Mouse (Mus musculus) thymus, postnatal 36 days (tissue): ENCODE measurements at regions not wholly inside any gene's neighbourhood (a gene's known extent, or its start where the extent isn't known, plus 50 kb on each side); places are given as distances from the start of the nearest gene placed in this dataset.

Experiments
- DNase-seq, 2 experiments: peaks; one replicate each; pipeline ENCODE4 v3.0.0; 2022; ENCODE audit warnings: mixed read lengths in 2 of 2

DNA sequence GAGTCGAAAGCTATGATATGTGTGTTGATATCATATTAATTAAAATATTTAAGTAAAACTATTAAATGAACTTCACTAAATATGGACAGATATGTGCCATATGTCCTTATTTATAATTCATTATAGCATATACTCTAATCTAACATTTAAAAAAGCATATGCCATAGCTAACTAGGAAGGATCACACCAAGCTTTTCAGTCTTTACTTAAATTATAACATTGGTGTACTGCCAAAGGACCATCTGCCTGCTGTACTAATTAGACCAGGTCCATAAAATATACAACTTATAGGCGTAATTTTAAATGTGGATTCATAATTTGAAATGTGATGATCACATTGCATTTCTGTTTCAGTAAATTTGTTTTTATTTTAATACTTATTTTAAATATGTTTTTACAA is 651.9 kb upstream of the Klhl1 start:
- no peak for DNase-seq

DNA sequence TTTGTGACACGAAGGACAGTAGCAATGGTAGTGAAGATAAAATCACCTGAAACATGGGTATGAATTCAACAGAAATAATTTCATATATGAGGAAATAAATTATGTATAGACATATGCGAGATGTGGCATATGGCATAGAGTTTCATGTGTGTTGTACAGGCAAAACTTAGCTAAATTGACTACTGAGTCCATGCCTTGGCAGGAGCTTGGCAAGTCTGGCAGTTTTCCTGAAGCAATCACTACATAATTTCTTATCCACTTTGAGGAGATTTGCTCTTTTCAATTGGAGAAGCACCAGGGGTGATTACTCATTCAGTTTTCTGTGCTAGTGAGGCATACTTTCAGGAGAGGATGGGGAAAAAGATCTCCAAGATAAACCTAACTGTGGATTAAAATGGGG is 646.9 kb upstream of the Klhl1 start:
- no peak for DNase-seq

- DNase-seq: no peak
Measured at GRCm38 (mm10) chr14:97148997-97149653, 630.2 kb upstream of the Klhl1 start.

DNA sequence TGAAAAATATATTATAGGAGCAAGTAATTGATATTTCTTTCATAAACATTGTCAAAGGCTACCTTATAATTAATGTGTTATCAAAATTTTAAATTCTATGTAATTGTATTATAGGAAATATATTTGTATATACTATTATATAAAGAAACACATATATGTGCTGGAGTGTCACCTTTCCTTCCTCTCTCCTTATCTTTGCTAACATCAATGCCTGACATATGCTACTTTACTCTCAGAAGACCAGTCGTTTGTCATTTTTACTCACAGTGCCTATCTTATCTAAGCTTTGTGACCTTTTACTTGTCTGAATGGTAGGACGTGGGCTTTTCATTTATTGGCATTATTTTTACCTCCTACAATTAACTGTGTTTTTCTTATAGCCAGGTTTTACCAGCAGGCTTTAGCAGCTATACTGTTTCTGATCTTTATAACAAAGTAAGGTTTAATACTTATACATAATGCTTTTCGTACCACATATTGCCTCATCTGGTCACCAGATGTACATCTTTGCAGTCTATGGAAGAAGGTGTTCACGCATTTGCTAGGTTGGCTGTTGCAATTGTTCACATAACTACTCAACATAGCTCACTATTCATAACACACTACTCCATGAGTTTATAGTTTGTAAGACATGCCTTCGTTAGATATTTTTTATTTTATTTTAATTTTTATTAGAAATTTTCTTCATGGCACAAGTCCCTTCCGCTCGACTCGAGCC is 597.2 kb upstream of the Klhl1 start:
- DNase-seq: no peak

GRCm38 (mm10) chr14:97101090-97101675 is 582.3 kb upstream of the Klhl1 start:
- DNase-seq: no peak

DNA sequence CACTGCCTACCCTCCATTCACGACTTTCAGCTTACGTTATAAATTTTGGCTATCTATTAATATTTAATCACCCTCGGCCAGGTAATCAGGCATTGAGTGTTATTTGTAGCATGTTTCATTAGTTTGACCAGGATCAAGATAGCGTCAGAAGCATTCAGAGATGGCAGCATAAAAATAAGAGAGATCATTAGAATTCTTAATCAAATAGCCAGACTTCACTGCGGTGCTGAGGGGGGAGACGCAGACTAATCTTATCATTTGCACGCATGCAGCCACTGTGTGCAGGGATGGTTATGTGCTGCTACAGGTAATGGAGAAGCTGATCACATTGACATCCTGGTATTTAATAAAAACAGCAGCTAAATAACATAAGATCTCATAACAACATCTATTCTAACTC is 574.5 kb upstream of the Klhl1 start:
- DNase-seq: no peak

- DNase-seq: no peak
Measured at GRCm38 (mm10) chr14:97088863-97089262, 570.0 kb upstream of the Klhl1 start.

GRCm38 (mm10) chr14:97087346-97087745 is 568.4 kb upstream of the Klhl1 start:
- DNase-seq: no peak

GRCm38 (mm10) chr14:97086363-97087309 is 567.7 kb upstream of the Klhl1 start:
- no peak for DNase-seq

GRCm38 (mm10) chr14:97074808-97075207 is 555.9 kb upstream of the Klhl1 start:
- no peak for DNase-seq

- no peak for DNase-seq
Measured at GRCm38 (mm10) chr14:97068770-97069169, 549.9 kb upstream of the Klhl1 start.

GRCm38 (mm10) chr14:97068313-97068712 is 549.4 kb upstream of the Klhl1 start:
- no peak for DNase-seq

GRCm38 (mm10) chr14:97045321-97045720 is 526.4 kb upstream of the Klhl1 start:
- no peak for DNase-seq

DNA sequence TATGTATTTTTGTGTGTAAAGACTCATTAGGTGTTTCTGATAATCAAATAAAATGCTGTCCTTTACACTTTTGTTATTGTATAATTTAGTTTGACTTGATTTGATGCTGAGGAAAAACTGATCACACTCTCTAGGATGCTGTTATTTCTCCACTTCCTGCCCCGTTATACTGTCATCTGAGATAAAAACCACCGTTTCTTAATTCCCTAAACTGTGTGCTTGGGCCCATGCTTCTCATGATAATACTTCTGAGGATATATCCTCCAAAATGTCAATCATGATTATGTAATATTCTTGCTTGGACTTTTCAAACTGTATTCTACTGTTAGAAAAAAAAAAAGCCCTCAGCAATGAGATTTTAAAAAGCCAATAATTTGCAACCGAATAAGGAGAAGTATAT is 520.9 kb upstream of the Klhl1 start:
- DNase-seq: no peak

- no peak for DNase-seq
Measured at GRCm38 (mm10) chr14:97028528-97028927, 509.6 kb upstream of the Klhl1 start.

GRCm38 (mm10) chr14:97006294-97006693 is 487.4 kb upstream of the Klhl1 start:
- no peak for DNase-seq

DNA sequence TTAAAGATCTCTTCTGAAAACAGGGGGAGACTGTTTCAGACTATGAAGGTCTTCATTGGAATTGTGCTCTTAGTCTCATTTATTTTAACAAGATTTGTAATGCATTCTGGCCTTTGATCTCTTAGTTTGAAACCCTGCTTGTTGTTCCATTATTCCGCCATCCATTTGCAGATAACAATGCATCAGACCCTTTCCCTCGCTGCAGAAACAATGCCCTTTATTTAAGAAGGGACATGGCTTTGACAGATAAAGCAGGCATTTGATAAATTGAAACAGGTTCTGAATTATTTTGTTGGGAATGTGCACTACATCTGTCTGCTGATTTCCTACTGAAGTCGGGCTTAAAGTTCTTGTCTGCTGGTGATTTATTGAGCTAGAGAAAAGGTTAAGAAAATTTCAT is 476.2 kb upstream of the Klhl1 start:
- no peak for DNase-seq

DNA sequence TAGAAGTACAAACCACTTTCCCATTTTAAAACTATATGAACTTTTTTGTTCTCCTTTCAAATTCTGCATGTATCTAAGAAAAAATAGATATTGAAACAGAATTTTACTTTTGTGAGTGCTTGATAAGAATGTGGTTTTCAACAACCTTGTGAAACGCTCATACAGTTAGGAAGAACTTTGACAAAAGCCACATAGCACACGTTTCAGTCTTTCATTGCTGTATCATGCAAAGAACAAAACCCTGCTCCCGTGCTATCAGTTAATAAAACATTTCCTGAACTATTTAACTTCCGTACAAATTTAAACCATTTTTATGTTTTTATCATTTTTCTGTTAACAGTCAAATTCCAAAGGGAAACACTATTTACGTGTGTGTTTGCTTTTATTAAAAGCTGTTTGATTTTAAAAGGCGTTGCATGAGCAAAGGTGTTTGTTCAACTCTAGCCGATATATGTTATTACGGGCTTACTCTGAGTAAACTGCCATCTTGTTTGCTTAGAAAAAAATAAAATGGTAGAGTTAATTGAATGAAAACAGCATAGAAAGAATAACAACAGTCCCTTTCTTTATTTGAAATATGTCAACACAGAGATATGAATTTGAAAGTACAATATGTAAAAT is 471.8 kb upstream of the Klhl1 start:
- no peak for DNase-seq

DNA sequence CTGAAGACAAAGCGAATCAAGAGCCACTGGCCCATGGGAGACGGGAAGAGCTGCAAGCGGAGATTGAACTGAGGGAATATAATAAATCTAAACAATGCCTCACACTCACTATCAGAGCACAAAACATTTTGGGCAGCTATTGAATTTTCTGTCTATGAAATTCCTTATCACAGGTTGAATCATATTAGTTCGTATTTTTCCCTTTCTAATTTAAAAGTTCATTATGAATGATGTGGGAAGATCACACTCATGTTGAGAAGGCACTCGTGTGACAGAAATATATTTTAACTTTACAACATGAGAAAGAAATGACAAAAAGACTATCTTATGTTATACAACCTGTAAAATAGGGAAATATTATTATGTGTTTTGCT is 444.2 kb upstream of the Klhl1 start:
- no peak for DNase-seq

- DNase-seq: no peak
Measured at GRCm38 (mm10) chr14:96962426-96963073, 443.6 kb upstream of the Klhl1 start.

- DNase-seq: no peak
Measured at GRCm38 (mm10) chr14:96956115-96956514, 437.2 kb upstream of the Klhl1 start.

- no peak for DNase-seq
Measured at GRCm38 (mm10) chr14:96954462-96954861, 435.6 kb upstream of the Klhl1 start.
